Mouse (Mus musculus) urinary bladder, adult 18-20 months (tissue): ENCODE results near the gene Fry.

Experiments
- DNase-seq, 2 experiments: peaks; one replicate each; pipeline ENCODE4 v3.0.0; 2022; ENCODE audit warnings: low spot score in 2 of 2, mixed read lengths in 2 of 2

Gene Fry

GRCm38 (mm10) chr5:150268261-150268660, 149.8 kb downstream of the Fry start:
- no peak for DNase-seq

GRCm38 (mm10) chr5:150270468-150270867, 152.0 kb downstream of the Fry start:
- no peak for DNase-seq

GRCm38 (mm10) chr5:150272173-150272572, 153.7 kb downstream of the Fry start:
- DNase-seq: no peak

- DNase-seq: no peak
Measured at GRCm38 (mm10) chr5:150275314-150275713, 156.9 kb downstream of the Fry start.

- no peak for DNase-seq
Measured at GRCm38 (mm10) chr5:150276611-150277010, 158.2 kb downstream of the Fry start.

GRCm38 (mm10) chr5:150279387-150279786, 160.9 kb downstream of the Fry start:
- DNase-seq: no peak

- no peak for DNase-seq
Measured at GRCm38 (mm10) chr5:150281084-150281483, 162.6 kb downstream of the Fry start.

- no peak for DNase-seq
Measured at GRCm38 (mm10) chr5:150282091-150282490, 163.6 kb downstream of the Fry start.

- no peak for DNase-seq
Measured at GRCm38 (mm10) chr5:150287949-150288348, 169.5 kb downstream of the Fry start.

- DNase-seq: no peak
Measured at GRCm38 (mm10) chr5:150289611-150290010, 171.2 kb downstream of the Fry start.

GRCm38 (mm10) chr5:150290494-150291199, 172.2 kb downstream of the Fry start:
- no peak for DNase-seq

- DNase-seq: no peak
Measured at GRCm38 (mm10) chr5:150291216-150291615, 172.8 kb downstream of the Fry start.

- DNase-seq: no peak
Measured at GRCm38 (mm10) chr5:150292186-150292585, 173.7 kb downstream of the Fry start.

- no peak for DNase-seq
Measured at GRCm38 (mm10) chr5:150294306-150294705, 175.9 kb downstream of the Fry start.

GRCm38 (mm10) chr5:150295096-150295495, 176.7 kb downstream of the Fry start:
- DNase-seq: no peak

GRCm38 (mm10) chr5:150298969-150299368, 180.5 kb downstream of the Fry start:
- no peak for DNase-seq

- no peak for DNase-seq
Measured at GRCm38 (mm10) chr5:150302123-150302522, 183.7 kb downstream of the Fry start.

- DNase-seq: no peak
Measured at GRCm38 (mm10) chr5:150302996-150303395, 184.6 kb downstream of the Fry start.

GRCm38 (mm10) chr5:150306497-150306896, 188.1 kb downstream of the Fry start:
- no peak for DNase-seq

GRCm38 (mm10) chr5:150313229-150313628, 194.8 kb downstream of the Fry start:
- no peak for DNase-seq

- DNase-seq: no peak
Measured at GRCm38 (mm10) chr5:150314582-150314981, 196.1 kb downstream of the Fry start.

GRCm38 (mm10) chr5:150325411-150325810, 207.0 kb downstream of the Fry start:
- DNase-seq: no peak

- no peak for DNase-seq
Measured at GRCm38 (mm10) chr5:150328686-150329085, 210.2 kb downstream of the Fry start.

GRCm38 (mm10) chr5:150331821-150332220, 213.4 kb downstream of the Fry start:
- DNase-seq: no peak
